Mouse (Mus musculus): ENCODE measurements at regions not wholly inside any gene's neighbourhood (a gene's known extent, or its start where the extent isn't known, plus 50 kb on each side); places are given as distances from the start of the nearest gene placed in this dataset.
A peak's percentile ranks its signal among the peaks of the same experiment; 100 is the strongest.
"Not testable (repeated sequence)": the region's sequence is repeated elsewhere in the genome, so short reads cannot be mapped to it uniquely, and the experiment has no call there.

DNA sequence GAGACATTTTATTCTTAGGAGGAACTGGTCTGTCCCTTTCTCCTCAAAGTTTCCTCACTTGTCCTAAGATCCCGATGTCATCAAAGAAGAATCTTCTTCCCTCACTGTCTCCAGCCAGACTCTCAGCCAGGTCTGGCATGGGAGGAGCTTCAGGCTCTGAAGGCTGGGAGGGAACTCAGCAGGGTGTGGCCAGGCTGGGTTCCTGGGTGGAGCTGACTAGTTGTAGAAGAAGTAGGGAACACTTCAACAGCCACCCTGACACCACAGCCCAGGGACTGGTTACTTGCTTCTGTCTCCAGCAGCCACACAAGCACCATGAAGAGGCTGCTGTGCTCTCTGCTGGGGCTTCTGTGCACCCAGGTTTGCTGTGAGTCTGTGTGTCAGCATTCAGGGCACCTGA is 496.8 kb downstream of the Dad1 start:
- not testable (repeated sequence) for H3K9me3 ChIP-seq (replicated peaks; ENCODE audit: control insufficient read depth, low read length); DNase-seq (ENCODE audit: low spot score)
- no CpG with 5 or more reads among the region's 1 CpGs for WGBS

DNA sequence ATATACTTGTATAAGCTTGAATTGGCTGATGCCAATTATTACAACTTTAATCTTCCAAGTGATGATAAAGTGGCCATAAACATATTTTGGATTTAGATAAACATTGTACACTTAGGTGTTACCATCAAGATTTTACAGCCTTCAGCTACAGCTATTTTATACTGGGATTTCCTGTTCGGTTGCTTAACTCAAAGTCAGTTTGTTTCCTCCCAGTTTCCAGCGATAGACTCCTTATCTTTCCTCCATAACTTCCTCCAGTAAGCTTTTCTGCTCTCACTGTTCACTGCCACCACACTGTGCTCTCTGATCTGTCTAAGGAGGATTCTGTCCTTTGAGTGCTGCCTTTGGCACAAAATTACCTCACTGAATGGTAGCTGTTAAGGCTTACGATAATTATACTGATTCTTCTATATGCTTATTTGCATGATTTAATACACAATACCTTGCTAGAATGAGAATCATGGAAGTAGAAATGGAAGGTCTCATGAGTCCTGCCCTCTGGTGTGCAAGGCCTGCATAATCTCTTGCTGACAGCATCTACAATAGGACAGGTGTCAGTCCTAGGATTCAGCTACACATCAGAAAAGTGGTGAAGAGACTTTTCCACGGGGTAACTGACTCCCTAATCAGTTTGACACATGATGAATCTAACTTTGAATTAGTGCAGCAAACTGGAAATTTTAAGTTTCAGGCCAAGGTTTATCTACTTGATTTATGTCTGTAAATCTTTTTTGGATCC is 503.0 kb downstream of the Dad1 start:
- DNase-seq (ENCODE audit: low spot score) (no peak), ATAC-seq (ENCODE audit: insufficient read depth, low read depth) (no peak)
- H3K4me2 ChIP-seq (ENCODE audit: low read depth, low read length): no peak overlapping the region
- H3K9me3 ChIP-seq (replicated peaks; ENCODE audit: control insufficient read depth, low read length): no peaks in the 10 kb centered on the region
- no peaks in the 10 kb centered on the region for H3K27me3 ChIP-seq (ENCODE audit: control insufficient read depth, insufficient read depth, low read length)
- 45% methylated on average over 4 of the region's 4 CpGs for WGBS
- TF ChIP-seq EP300 (IDR thresholded peaks at IDR 0.05; ENCODE audit: low read depth) (no peak), CTCF (IDR thresholded peaks at IDR 0.05; ENCODE audit: low read depth) (no peak)
- no peak overlapping the region for H3K27ac ChIP-seq (ENCODE audit: low read depth)
- no peaks in the 10 kb centered on the region for H3K36me3 ChIP-seq (replicated peaks; ENCODE audit: control insufficient read depth, insufficient read depth, low read length)
- H3K9ac ChIP-seq (replicated peaks; ENCODE audit: low read depth, low read length): no peak overlapping the region
- no peaks in the 10 kb centered on the region; the same call in 1 of the 2 replicates for H3K4me1 ChIP-seq (ENCODE audit: control insufficient read depth, insufficient read depth)
- H3K4me3 ChIP-seq (ENCODE audit: low read depth, low read length): no peak overlapping the region

More for the DNA sequence above, 496.8 kb downstream of the Dad1 start:
- not testable (repeated sequence) for H3K27ac ChIP-seq (ENCODE audit: low read depth); H3K4me2 ChIP-seq (ENCODE audit: low read depth, low read length); H3K4me1 ChIP-seq (ENCODE audit: control insufficient read depth, insufficient read depth); H3K4me3 ChIP-seq (ENCODE audit: low read depth, low read length); H3K27me3 ChIP-seq (ENCODE audit: control insufficient read depth, insufficient read depth, low read length); H3K36me3 ChIP-seq (replicated peaks; ENCODE audit: control insufficient read depth, insufficient read depth, low read length); ATAC-seq (ENCODE audit: insufficient read depth, low read depth); H3K9ac ChIP-seq (replicated peaks; ENCODE audit: low read depth, low read length)

DNA sequence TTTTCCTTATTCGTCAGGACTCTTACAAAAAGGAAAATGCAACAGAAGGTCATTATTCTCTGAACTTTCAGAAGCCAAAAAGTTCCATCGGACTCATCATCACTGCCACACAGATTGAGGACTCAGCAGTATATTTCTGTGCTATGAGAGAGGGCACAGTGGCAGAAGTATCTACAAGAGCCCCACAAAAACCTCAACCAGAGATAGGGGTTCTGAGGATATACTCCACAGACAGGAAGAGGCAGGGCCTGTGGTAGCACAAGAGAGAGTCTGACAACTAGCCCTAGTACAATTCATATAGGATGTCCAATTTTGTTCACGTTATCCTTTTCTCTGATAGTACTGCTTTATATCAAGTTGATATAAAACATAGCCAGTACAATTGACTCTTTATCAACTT is 510.4 kb downstream of the Dad1 start:
- H3K27ac ChIP-seq (ENCODE audit: low read depth); ATAC-seq (ENCODE audit: insufficient read depth, low read depth); H3K36me3 ChIP-seq (replicated peaks; ENCODE audit: control insufficient read depth, insufficient read depth, low read length); H3K4me1 ChIP-seq (ENCODE audit: control insufficient read depth, insufficient read depth); H3K9ac ChIP-seq (replicated peaks; ENCODE audit: low read depth, low read length); H3K9me3 ChIP-seq (replicated peaks; ENCODE audit: control insufficient read depth, low read length); H3K4me2 ChIP-seq (ENCODE audit: low read depth, low read length); H3K27me3 ChIP-seq (ENCODE audit: control insufficient read depth, insufficient read depth, low read length); DNase-seq (ENCODE audit: low spot score); H3K4me3 ChIP-seq (ENCODE audit: low read depth, low read length): not testable (repeated sequence)
- 74% methylated on average over 3 of the region's 3 CpGs for WGBS

DNA sequence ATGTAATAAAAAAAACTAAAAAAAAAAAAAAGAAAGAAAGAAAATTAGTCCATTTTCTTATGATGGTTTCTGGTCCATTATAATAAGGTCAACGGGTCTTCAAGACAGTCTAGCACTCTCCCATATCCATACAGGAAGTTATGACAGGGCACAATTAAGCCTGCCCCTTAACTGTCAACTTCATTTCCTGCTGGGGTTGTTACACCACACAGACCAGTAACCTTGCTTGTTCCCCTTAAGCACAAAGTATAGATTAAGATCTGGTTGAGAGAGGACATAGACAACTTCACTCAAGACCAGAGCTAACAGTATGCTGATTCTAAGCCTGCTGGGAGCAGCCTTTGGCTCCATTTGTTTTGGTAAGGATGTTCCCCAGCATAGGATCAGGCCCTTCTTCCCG is 511.0 kb downstream of the Dad1 start:
- WGBS: 56% methylated on average over 2 of the region's 2 CpGs
- not testable (repeated sequence) for H3K27ac ChIP-seq (ENCODE audit: low read depth); H3K9me3 ChIP-seq (replicated peaks; ENCODE audit: control insufficient read depth, low read length); H3K4me2 ChIP-seq (ENCODE audit: low read depth, low read length); ATAC-seq (ENCODE audit: insufficient read depth, low read depth); H3K9ac ChIP-seq (replicated peaks; ENCODE audit: low read depth, low read length); H3K4me3 ChIP-seq (ENCODE audit: low read depth, low read length); DNase-seq (ENCODE audit: low spot score); H3K27me3 ChIP-seq (ENCODE audit: control insufficient read depth, insufficient read depth, low read length); H3K4me1 ChIP-seq (ENCODE audit: control insufficient read depth, insufficient read depth); H3K36me3 ChIP-seq (replicated peaks; ENCODE audit: control insufficient read depth, insufficient read depth, low read length)

DNA sequence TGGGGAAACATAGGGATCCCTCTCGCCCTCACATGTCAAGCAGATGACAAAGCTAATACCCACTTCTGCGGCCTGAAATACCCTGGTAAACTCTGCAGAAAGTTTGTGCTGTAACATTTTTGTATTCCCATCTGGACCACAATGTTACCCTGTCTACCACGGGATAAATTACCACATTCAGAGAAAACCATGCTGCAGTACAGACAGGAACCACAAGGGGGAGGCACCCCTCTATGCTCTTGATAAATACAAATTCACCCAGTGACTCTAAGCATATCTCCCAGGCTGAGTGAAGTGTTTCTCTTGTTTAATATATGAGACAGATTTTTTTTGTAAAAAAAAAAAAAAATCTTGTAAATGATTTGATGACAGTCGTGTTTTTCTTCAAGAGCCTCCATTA is 512.7 kb downstream of the Dad1 start:
- not testable (repeated sequence) for H3K9ac ChIP-seq (replicated peaks; ENCODE audit: low read depth, low read length); H3K9me3 ChIP-seq (replicated peaks; ENCODE audit: control insufficient read depth, low read length); H3K36me3 ChIP-seq (replicated peaks; ENCODE audit: control insufficient read depth, insufficient read depth, low read length); H3K27me3 ChIP-seq (ENCODE audit: control insufficient read depth, insufficient read depth, low read length); H3K4me3 ChIP-seq (ENCODE audit: low read depth, low read length); H3K27ac ChIP-seq (ENCODE audit: low read depth); ATAC-seq (ENCODE audit: insufficient read depth, low read depth); H3K4me2 ChIP-seq (ENCODE audit: low read depth, low read length); H3K4me1 ChIP-seq (ENCODE audit: control insufficient read depth, insufficient read depth)
- WGBS: 28% methylated on average over 4 of the region's 4 CpGs
- TF ChIP-seq CTCF (IDR thresholded peaks at IDR 0.05; ENCODE audit: low read depth): peak; percentile 64
- DNase-seq (ENCODE audit: low spot score): peak; percentile 6

DNA sequence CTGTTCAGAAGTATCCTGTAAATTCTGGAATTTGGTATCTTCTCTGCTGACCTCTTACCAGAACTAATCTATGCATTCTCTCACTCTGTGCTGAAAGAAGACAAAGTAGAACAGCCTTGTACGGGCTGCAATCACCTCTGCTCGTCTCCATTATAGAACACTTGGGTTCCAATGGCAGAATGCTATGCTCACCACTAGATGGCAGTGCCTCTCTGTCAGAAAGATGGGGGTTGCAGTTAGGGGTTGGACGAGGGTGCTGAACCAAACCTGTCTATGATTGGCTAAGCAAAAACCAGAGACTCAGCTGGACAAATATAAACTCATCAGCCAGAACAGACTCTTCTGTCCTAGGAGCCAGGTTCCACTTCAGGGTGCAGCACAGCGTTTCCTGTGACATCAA is 515.9 kb downstream of the Dad1 start:
- H3K9ac ChIP-seq (replicated peaks; ENCODE audit: low read depth, low read length); H3K27me3 ChIP-seq (ENCODE audit: control insufficient read depth, insufficient read depth, low read length); DNase-seq (ENCODE audit: low spot score); H3K4me1 ChIP-seq (ENCODE audit: control insufficient read depth, insufficient read depth); H3K27ac ChIP-seq (ENCODE audit: low read depth); H3K4me2 ChIP-seq (ENCODE audit: low read depth, low read length); H3K36me3 ChIP-seq (replicated peaks; ENCODE audit: control insufficient read depth, insufficient read depth, low read length); H3K9me3 ChIP-seq (replicated peaks; ENCODE audit: control insufficient read depth, low read length); H3K4me3 ChIP-seq (ENCODE audit: low read depth, low read length): not testable (repeated sequence)
- 23% methylated on average over 4 of the region's 4 CpGs for WGBS
- TF ChIP-seq CTCF (IDR thresholded peaks at IDR 0.05; ENCODE audit: low read depth): peak; percentile 61
- ATAC-seq (ENCODE audit: insufficient read depth, low read depth): peak; percentile 62; the same call in 1 of the 2 replicates

DNA sequence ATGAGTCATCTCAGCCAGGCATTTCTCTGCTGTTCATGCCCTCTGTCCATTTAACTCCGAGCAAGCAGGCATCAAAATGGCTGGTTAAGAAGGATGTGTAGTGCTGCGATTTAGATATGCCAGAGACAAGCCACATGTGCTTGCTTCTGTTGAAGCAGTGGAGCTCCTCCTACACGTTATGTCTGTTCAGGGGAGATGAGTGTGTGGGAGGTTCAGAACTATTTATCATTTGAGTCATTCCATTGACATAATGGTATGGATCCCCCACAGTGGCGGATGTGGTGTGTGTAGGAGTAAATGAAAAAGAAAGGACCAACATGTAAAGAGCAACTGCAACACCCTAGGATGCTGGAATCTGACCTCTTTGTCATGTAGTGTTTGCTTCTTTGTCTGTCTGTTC is 517.6 kb downstream of the Dad1 start:
- H3K36me3 ChIP-seq (replicated peaks; ENCODE audit: control insufficient read depth, insufficient read depth, low read length); H3K4me1 ChIP-seq (ENCODE audit: control insufficient read depth, insufficient read depth); H3K27me3 ChIP-seq (ENCODE audit: control insufficient read depth, insufficient read depth, low read length); H3K4me3 ChIP-seq (ENCODE audit: low read depth, low read length); ATAC-seq (ENCODE audit: insufficient read depth, low read depth); DNase-seq (ENCODE audit: low spot score); H3K4me2 ChIP-seq (ENCODE audit: low read depth, low read length); H3K9me3 ChIP-seq (replicated peaks; ENCODE audit: control insufficient read depth, low read length); H3K27ac ChIP-seq (ENCODE audit: low read depth); H3K9ac ChIP-seq (replicated peaks; ENCODE audit: low read depth, low read length): not testable (repeated sequence)
- 53% methylated on average over 4 of the region's 4 CpGs for WGBS

DNA sequence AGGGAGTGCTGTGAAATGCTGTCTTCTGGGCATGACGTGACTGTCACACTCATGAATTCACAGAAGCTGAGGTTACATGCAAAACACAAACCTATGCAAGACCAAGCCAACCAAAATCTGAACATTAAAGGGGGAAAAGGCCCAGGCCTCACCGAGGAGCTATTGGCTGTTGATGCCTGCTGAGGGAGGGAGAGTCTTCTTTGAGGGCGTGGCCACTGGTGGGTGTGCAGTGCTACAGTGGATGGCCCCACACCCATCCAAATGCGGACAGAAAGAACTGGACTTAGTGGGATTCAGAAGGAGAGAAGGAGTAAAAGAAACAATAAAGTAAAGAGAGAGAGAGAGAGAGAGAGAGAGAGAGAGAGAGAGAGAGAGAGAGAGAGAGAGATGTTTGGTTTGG is 522.3 kb downstream of the Dad1 start:
- WGBS: no CpG with 5 or more reads among the region's 4 CpGs
- H3K27me3 ChIP-seq (ENCODE audit: control insufficient read depth, insufficient read depth, low read length); H3K4me2 ChIP-seq (ENCODE audit: low read depth, low read length); H3K27ac ChIP-seq (ENCODE audit: low read depth); H3K9me3 ChIP-seq (replicated peaks; ENCODE audit: control insufficient read depth, low read length); DNase-seq (ENCODE audit: low spot score); H3K9ac ChIP-seq (replicated peaks; ENCODE audit: low read depth, low read length); H3K4me3 ChIP-seq (ENCODE audit: low read depth, low read length); ATAC-seq (ENCODE audit: insufficient read depth, low read depth); H3K4me1 ChIP-seq (ENCODE audit: control insufficient read depth, insufficient read depth); H3K36me3 ChIP-seq (replicated peaks; ENCODE audit: control insufficient read depth, insufficient read depth, low read length): not testable (repeated sequence)

Data from heart, postnatal 0 days (tissue).